Mouse (Mus musculus) erythroblast, embryonic 14.5 days (primary cell): ENCODE data around the gene A930033H14Rik. TPM values are rescaled to one million over a fixed set of nuclear protein-coding genes. Genes with fewer than 3 reads are reported as not detected.

ENCODE experiments used
- H3K27me3 ChIP-seq: 2 replicates; pipeline ENCODE4 v1.6.1; 2012; ENCODE audit warnings: inconsistent platforms; ENCODE audit not compliant: control insufficient read depth
- H3K36me3 ChIP-seq: 2 replicates; pipeline ENCODE4 v1.6.1; 2012; ENCODE audit warnings: mild to moderate bottlenecking, inconsistent platforms; ENCODE audit not compliant: control insufficient read depth
- H3K4me1 ChIP-seq: 2 replicates; pipeline ENCODE4 v1.6.1; 2012; ENCODE audit warnings: inconsistent platforms; ENCODE audit not compliant: control insufficient read depth
- H3K4me3 ChIP-seq: replicated peaks from 2 replicates; pipeline ENCODE3; 2012; ENCODE audit warnings: moderate library complexity, mild to moderate bottlenecking, inconsistent platforms
- H3K9me3 ChIP-seq: 2 replicates; pipeline ENCODE4 v1.6.1; 2012; ENCODE audit warnings: low read length, inconsistent platforms, mixed read lengths; ENCODE audit not compliant: control insufficient read depth
- GATA1 ChIP-seq: IDR thresholded peaks from 2 replicates; pipeline ENCODE4 v1.6.1; 2012; ENCODE audit warnings: low read length, inconsistent platforms, mixed read lengths
- TAL1 ChIP-seq: IDR thresholded peaks from 3 replicates; pipeline ENCODE4 v1.6.1; 2012; ENCODE audit warnings: low read length, inconsistent platforms, mixed read lengths
- polyA plus RNA-seq: library from polyadenylated mRNA; stranded (reverse); fragments of >175 nt; gene quantifications from 2 replicates; pipeline ENCODE4 v1.2.3, GENCODE M21; 2012

The A930033H14Rik gene
- polyA plus RNA-seq, 1 experiment = not detected

GRCm38 (mm10) chr10:69187773-69188443 lies 25.0 kb downstream of the A930033H14Rik start:
- TF ChIP-seq TAL1 = no peak
- no peak for TF ChIP-seq GATA1
- Histone ChIP-seq H3K27me3 (no peaks in the 10 kb centered on the region), H3K9me3 (peaks cover 2% of the 10 kb centered on the region; the same call in 1 of the 2 replicates), H3K36me3 (no peaks in the 10 kb centered on the region), H3K4me1 (no peaks in the 10 kb centered on the region), H3K4me3 (no peak overlapping the region)

- no peak for TF ChIP-seq TAL1
- TF ChIP-seq GATA1 = no peak
- H3K4me1 ChIP-seq = no peaks in the 10 kb centered on the region
- no peak overlapping the region for H3K4me3 ChIP-seq
- peaks cover 2% of the 10 kb centered on the region; the same call in 1 of the 2 replicates for H3K9me3 ChIP-seq
- no peaks in the 10 kb centered on the region for H3K27me3 ChIP-seq
- H3K36me3 ChIP-seq = no peaks in the 10 kb centered on the region
Measured at GRCm38 (mm10) chr10:69185894-69186893, 26.7 kb downstream of the A930033H14Rik start.

- peaks cover 2% of the 10 kb centered on the region; the same call in 1 of the 2 replicates for H3K9me3 ChIP-seq
- no peaks in the 10 kb centered on the region for H3K4me1 ChIP-seq
- H3K36me3 ChIP-seq = no peaks in the 10 kb centered on the region
- no peaks in the 10 kb centered on the region for H3K27me3 ChIP-seq
- TF ChIP-seq GATA1 (no peak), TAL1 (no peak)
- no peak overlapping the region for H3K4me3 ChIP-seq
Measured at GRCm38 (mm10) chr10:69185431-69185830, 27.5 kb downstream of the A930033H14Rik start.

GRCm38 (mm10) chr10:69184903-69185302 lies 28.0 kb downstream of the A930033H14Rik start:
- Histone ChIP-seq H3K27me3 (no peaks in the 10 kb centered on the region), H3K9me3 (peaks cover 2% of the 10 kb centered on the region; the same call in 1 of the 2 replicates), H3K36me3 (no peaks in the 10 kb centered on the region), H3K4me1 (no peaks in the 10 kb centered on the region), H3K4me3 (no peak overlapping the region)
- no peak for TF ChIP-seq GATA1
- TF ChIP-seq TAL1 = no peak

GRCm38 (mm10) chr10:69180997-69181396 lies 31.9 kb downstream of the A930033H14Rik start:
- H3K9me3 ChIP-seq = peaks cover 6% of the 10 kb centered on the region; the same call in 1 of the 2 replicates

GRCm38 (mm10) chr10:69179341-69179740 lies 33.6 kb downstream of the A930033H14Rik start:
- H3K4me1 ChIP-seq = no peaks in the 10 kb centered on the region
- no peaks in the 10 kb centered on the region for H3K36me3 ChIP-seq
- TF ChIP-seq TAL1 = no peak
- TF ChIP-seq GATA1 = no peak
- H3K27me3 ChIP-seq = no peaks in the 10 kb centered on the region
- no peak overlapping the region for H3K4me3 ChIP-seq
- H3K9me3 ChIP-seq = peaks cover 6% of the 10 kb centered on the region; the same call in 1 of the 2 replicates

More at GRCm38 (mm10) chr10:69180997-69181396, 31.9 kb downstream of the A930033H14Rik start:
- Histone ChIP-seq H3K27me3 (no peaks in the 10 kb centered on the region), H3K4me3 (no peak overlapping the region), H3K4me1 (no peaks in the 10 kb centered on the region), H3K36me3 (no peaks in the 10 kb centered on the region)
- no peak for TF ChIP-seq GATA1
- TF ChIP-seq TAL1 = no peak

GRCm38 (mm10) chr10:69176116-69176515 lies 36.8 kb downstream of the A930033H14Rik start:
- Histone ChIP-seq H3K4me3 (no peak overlapping the region), H3K9me3 (peaks cover 4% of the 10 kb centered on the region; the same call in 1 of the 2 replicates), H3K36me3 (no peaks in the 10 kb centered on the region), H3K27me3 (no peaks in the 10 kb centered on the region), H3K4me1 (no peaks in the 10 kb centered on the region)
- TF ChIP-seq TAL1 (no peak), GATA1 (no peak)

GRCm38 (mm10) chr10:69172412-69172811 lies 40.5 kb downstream of the A930033H14Rik start:
- no peak overlapping the region for H3K4me3 ChIP-seq
- TF ChIP-seq TAL1 (no peak), GATA1 (no peak)
- no peaks in the 10 kb centered on the region for H3K4me1 ChIP-seq
- H3K36me3 ChIP-seq = no peaks in the 10 kb centered on the region
- no peaks in the 10 kb centered on the region for H3K27me3 ChIP-seq
- no peaks in the 10 kb centered on the region for H3K9me3 ChIP-seq

GRCm38 (mm10) chr10:69166514-69166913 lies 46.4 kb downstream of the A930033H14Rik start:
- H3K27me3 ChIP-seq = no peaks in the 10 kb centered on the region
- TF ChIP-seq GATA1 = no peak
- TF ChIP-seq TAL1 = no peak
- no peak overlapping the region for H3K4me3 ChIP-seq

More at GRCm38 (mm10) chr10:69166514-69166913, 46.4 kb downstream of the A930033H14Rik start:
- Histone ChIP-seq H3K4me1 (no peaks in the 10 kb centered on the region), H3K36me3 (no peaks in the 10 kb centered on the region), H3K9me3 (peaks cover 2% of the 10 kb centered on the region; the same call in 1 of the 2 replicates)
